Mouse (Mus musculus) olfactory bulb, adult 2 months (tissue): ENCODE results near the gene Rims4.

Source experiments
- CTCF ChIP-seq: fragments of 200-500 bp; IDR thresholded peaks from 2 replicates; pipeline ENCODE4 v1.5.1; 2012; ENCODE audit warnings: low read depth, mild to moderate bottlenecking, low read length, moderate library complexity; ENCODE audit not compliant: insufficient read depth
- POLR2A ChIP-seq: fragments of 200-500 bp; IDR thresholded peaks from 2 replicates; pipeline ENCODE4 v1.6.1; 2012; ENCODE audit warnings: mild to moderate bottlenecking, low read depth, low read length, moderate library complexity; ENCODE audit not compliant: insufficient read depth

GRCm38 (mm10) chr2:163875484-163875883, 43.0 kb downstream of the Rims4 start:
- TF ChIP-seq CTCF = no peak
- TF ChIP-seq POLR2A = no peak
